Mouse (Mus musculus): ENCODE results near the gene Helz. TPM values are rescaled to one million over a fixed set of nuclear protein-coding genes. Genes with fewer than 3 reads are reported as not detected.
A peak's percentile ranks its signal among the peaks of the same experiment; 100 is the strongest.

Gene Helz
- polyA plus RNA-seq, 1 experiment from 2014 or later = 19.1 TPM

GRCm38 (mm10) chr11:107651391-107651790, 103.7 kb downstream of the Helz start:
- 87% methylated on average over 7 of the region's 7 CpGs for WGBS
- peaks cover 73% of the 10 kb centered on the region for H3K36me3 ChIP-seq
- H3K9me3 ChIP-seq = no peaks in the 10 kb centered on the region
- H3K9ac ChIP-seq (replicated peaks) = no peak overlapping the region
- H3K27ac ChIP-seq = 0 out of 2 replicates have a peak overlapping the region, but pooled peaks have one; percentile 45
- H3K27me3 ChIP-seq = no peaks in the 10 kb centered on the region
- H3K4me2 ChIP-seq = no peak overlapping the region
- ATAC-seq (ENCODE audit: insufficient number of reproducible peaks, insufficient read depth, low FRiP score, low TSS enrichment, low read depth) = no peak
- H3K4me3 ChIP-seq (replicated peaks) = no peak overlapping the region
- no peaks in the 10 kb centered on the region for H3K4me1 ChIP-seq (replicated peaks)

- no peak overlapping the region for H3K4me2 ChIP-seq
- H3K36me3 ChIP-seq = peaks cover 79% of the 10 kb centered on the region
- WGBS = 81% methylated on average over 8 of the region's 8 CpGs
- ATAC-seq (ENCODE audit: insufficient number of reproducible peaks, insufficient read depth, low FRiP score, low TSS enrichment, low read depth) = no peak
- no peak overlapping the region for H3K4me3 ChIP-seq (replicated peaks)
- H3K27ac ChIP-seq = no peak overlapping the region
- no peak overlapping the region for H3K9ac ChIP-seq (replicated peaks)
- no peaks in the 10 kb centered on the region for H3K4me1 ChIP-seq (replicated peaks)
- no peaks in the 10 kb centered on the region for H3K27me3 ChIP-seq
- no peaks in the 10 kb centered on the region for H3K9me3 ChIP-seq
These were observed 104.4 kb downstream of the Helz start for GRCm38 (mm10) chr11:107652137-107652536.

GRCm38 (mm10) chr11:107655538-107655937, 107.8 kb downstream of the Helz start:
- no peak overlapping the region for H3K27ac ChIP-seq
- no peak overlapping the region for H3K4me2 ChIP-seq
- H3K27me3 ChIP-seq = no peaks in the 10 kb centered on the region
- no peak overlapping the region for H3K9ac ChIP-seq (replicated peaks)
- no peak overlapping the region for H3K4me3 ChIP-seq (replicated peaks)
- no peaks in the 10 kb centered on the region for H3K9me3 ChIP-seq
- 85% methylated on average over 4 of the region's 4 CpGs for WGBS
- no peak for ATAC-seq (ENCODE audit: insufficient number of reproducible peaks, insufficient read depth, low FRiP score, low TSS enrichment, low read depth)
- H3K4me1 ChIP-seq (replicated peaks) = no peaks in the 10 kb centered on the region
- peaks cover 72% of the 10 kb centered on the region for H3K36me3 ChIP-seq

GRCm38 (mm10) chr11:107657117-107657516, 109.4 kb downstream of the Helz start:
- WGBS = 71% methylated on average over 5 of the region's 5 CpGs
- H3K4me2 ChIP-seq = no peak overlapping the region
- no peaks in the 10 kb centered on the region for H3K27me3 ChIP-seq
- H3K4me3 ChIP-seq (replicated peaks) = no peak overlapping the region
- no peak overlapping the region for H3K9ac ChIP-seq (replicated peaks)
- H3K36me3 ChIP-seq = peaks cover 76% of the 10 kb centered on the region
- no peak overlapping the region for H3K27ac ChIP-seq
- ATAC-seq (ENCODE audit: insufficient number of reproducible peaks, insufficient read depth, low FRiP score, low TSS enrichment, low read depth) = no peak
- H3K4me1 ChIP-seq (replicated peaks) = no peaks in the 10 kb centered on the region
- no peaks in the 10 kb centered on the region for H3K9me3 ChIP-seq

- H3K27me3 ChIP-seq = no peaks in the 10 kb centered on the region
- H3K4me2 ChIP-seq = no peak overlapping the region
- H3K4me3 ChIP-seq (replicated peaks) = no peak overlapping the region
- no peak overlapping the region for H3K27ac ChIP-seq
- no peak for ATAC-seq (ENCODE audit: insufficient number of reproducible peaks, insufficient read depth, low FRiP score, low TSS enrichment, low read depth)
- no peak overlapping the region for H3K9ac ChIP-seq (replicated peaks)
- no peaks in the 10 kb centered on the region for H3K9me3 ChIP-seq
- WGBS = 92% methylated on average over 4 of the region's 4 CpGs
- no peaks in the 10 kb centered on the region for H3K4me1 ChIP-seq (replicated peaks)
- H3K36me3 ChIP-seq = peaks cover 88% of the 10 kb centered on the region
These were observed 112.7 kb downstream of the Helz start for GRCm38 (mm10) chr11:107660452-107660851.

- 87% methylated on average over 5 of the region's 5 CpGs for WGBS
These were observed 114.9 kb downstream of the Helz start for GRCm38 (mm10) chr11:107662666-107663065.

GRCm38 (mm10) chr11:107667542-107667941, 119.8 kb downstream of the Helz start:
- Histone ChIP-seq H3K36me3 (peaks cover 93% of the 10 kb centered on the region), H3K9me3 (no peaks in the 10 kb centered on the region), H3K27ac (no peak overlapping the region), H3K4me2 (no peak overlapping the region), H3K4me3 (replicated peaks) (no peak overlapping the region), H3K27me3 (no peaks in the 10 kb centered on the region), H3K9ac (replicated peaks) (no peak overlapping the region), H3K4me1 (replicated peaks) (no peaks in the 10 kb centered on the region)
- ATAC-seq (ENCODE audit: insufficient number of reproducible peaks, insufficient read depth, low FRiP score, low TSS enrichment, low read depth) = no peak
- 60% methylated on average over 2 of the region's 2 CpGs for whole genome bisulfite sequencing

More at GRCm38 (mm10) chr11:107662666-107663065, 114.9 kb downstream of the Helz start:
- no peak overlapping the region for H3K4me2 ChIP-seq
- H3K4me3 ChIP-seq (replicated peaks) = no peak overlapping the region
- H3K9ac ChIP-seq (replicated peaks) = no peak overlapping the region
- H3K27me3 ChIP-seq = no peaks in the 10 kb centered on the region
- no peak overlapping the region for H3K27ac ChIP-seq
- H3K36me3 ChIP-seq = peaks cover 88% of the 10 kb centered on the region
- no peaks in the 10 kb centered on the region for H3K9me3 ChIP-seq
- ATAC-seq (ENCODE audit: insufficient number of reproducible peaks, insufficient read depth, low FRiP score, low TSS enrichment, low read depth) = no peak
- H3K4me1 ChIP-seq (replicated peaks) = no peaks in the 10 kb centered on the region

- WGBS = 90% methylated on average over 6 of the region's 6 CpGs
- no peak for ATAC-seq (ENCODE audit: insufficient number of reproducible peaks, insufficient read depth, low FRiP score, low TSS enrichment, low read depth)
- Histone ChIP-seq H3K4me3 (replicated peaks) (no peak overlapping the region), H3K27me3 (no peaks in the 10 kb centered on the region), H3K4me2 (no peak overlapping the region), H3K9me3 (no peaks in the 10 kb centered on the region), H3K36me3 (peaks cover 93% of the 10 kb centered on the region), H3K27ac (no peak overlapping the region), H3K9ac (replicated peaks) (no peak overlapping the region), H3K4me1 (replicated peaks) (no peaks in the 10 kb centered on the region)
These were observed 120.5 kb downstream of the Helz start for GRCm38 (mm10) chr11:107668223-107668622.

- no peak for ATAC-seq (ENCODE audit: insufficient number of reproducible peaks, insufficient read depth, low FRiP score, low TSS enrichment, low read depth)
- no peaks in the 10 kb centered on the region for H3K27me3 ChIP-seq
- WGBS = 58% methylated on average over 4 of the region's 4 CpGs
- H3K4me3 ChIP-seq (replicated peaks) = no peak overlapping the region
- no peak overlapping the region for H3K4me2 ChIP-seq
- no peaks in the 10 kb centered on the region for H3K4me1 ChIP-seq (replicated peaks)
- H3K27ac ChIP-seq = no peak overlapping the region
- no peak overlapping the region for H3K9ac ChIP-seq (replicated peaks)
- H3K36me3 ChIP-seq = peaks cover 93% of the 10 kb centered on the region
- no peaks in the 10 kb centered on the region for H3K9me3 ChIP-seq
These were observed 121.2 kb downstream of the Helz start for GRCm38 (mm10) chr11:107668977-107669376.

- Histone ChIP-seq H3K9me3 (no peaks in the 10 kb centered on the region), H3K27ac (no peak overlapping the region), H3K27me3 (no peaks in the 10 kb centered on the region), H3K36me3 (peaks cover 77% of the 10 kb centered on the region), H3K4me3 (replicated peaks) (no peak overlapping the region), H3K9ac (replicated peaks) (no peak overlapping the region), H3K4me1 (replicated peaks) (no peaks in the 10 kb centered on the region), H3K4me2 (no peak overlapping the region)
- 83% methylated on average over 5 of the region's 5 CpGs for WGBS
- ATAC-seq (ENCODE audit: insufficient number of reproducible peaks, insufficient read depth, low FRiP score, low TSS enrichment, low read depth) = no peak
These were observed 126.3 kb downstream of the Helz start for GRCm38 (mm10) chr11:107674006-107674405.

GRCm38 (mm10) chr11:107674601-107675000, 126.9 kb downstream of the Helz start:
- Histone ChIP-seq H3K4me2 (no peak overlapping the region), H3K27ac (no peak overlapping the region), H3K4me1 (replicated peaks) (no peaks in the 10 kb centered on the region), H3K9me3 (no peaks in the 10 kb centered on the region), H3K36me3 (peaks cover 73% of the 10 kb centered on the region), H3K9ac (replicated peaks) (no peak overlapping the region), H3K4me3 (replicated peaks) (no peak overlapping the region), H3K27me3 (no peaks in the 10 kb centered on the region)
- ATAC-seq (ENCODE audit: insufficient number of reproducible peaks, insufficient read depth, low FRiP score, low TSS enrichment, low read depth) = no peak
- WGBS = 93% methylated on average over 8 of the region's 8 CpGs

- Histone ChIP-seq H3K27ac (no peak overlapping the region), H3K4me1 (replicated peaks) (no peaks in the 10 kb centered on the region), H3K9ac (replicated peaks) (no peak overlapping the region), H3K4me3 (replicated peaks) (no peak overlapping the region), H3K9me3 (no peaks in the 10 kb centered on the region), H3K27me3 (no peaks in the 10 kb centered on the region), H3K36me3 (peaks cover 67% of the 10 kb centered on the region), H3K4me2 (no peak overlapping the region)
- WGBS = 90% methylated on average over 10 of the region's 10 CpGs
- no peak for ATAC-seq (ENCODE audit: insufficient number of reproducible peaks, insufficient read depth, low FRiP score, low TSS enrichment, low read depth)
These were observed 127.5 kb downstream of the Helz start for GRCm38 (mm10) chr11:107675246-107675645.

Measured in limb, embryonic 12.5 days (tissue).